Mouse (Mus musculus) brain, embryonic 14.5 days (tissue): ENCODE measurements around the gene Dync1i2.

Source experiments
- CTCF ChIP-seq: fragments of 200-500 bp; IDR thresholded peaks from 2 replicates; pipeline ENCODE4 v1.5.1; 2012; ENCODE audit warnings: inconsistent platforms, mild to moderate bottlenecking, moderate library complexity, borderline replicate concordance; ENCODE audit not compliant: insufficient read depth, insufficient read length; ENCODE audit errors: extremely low read depth
- POLR2A ChIP-seq: fragments of 200-500 bp; IDR thresholded peaks from 2 replicates; pipeline ENCODE4 v1.6.1; 2012; ENCODE audit warnings: mild to moderate bottlenecking, inconsistent platforms, borderline replicate concordance; ENCODE audit not compliant: poor library complexity, insufficient read depth, insufficient read length, severe bottlenecking; ENCODE audit errors: extremely low read depth

DNA sequence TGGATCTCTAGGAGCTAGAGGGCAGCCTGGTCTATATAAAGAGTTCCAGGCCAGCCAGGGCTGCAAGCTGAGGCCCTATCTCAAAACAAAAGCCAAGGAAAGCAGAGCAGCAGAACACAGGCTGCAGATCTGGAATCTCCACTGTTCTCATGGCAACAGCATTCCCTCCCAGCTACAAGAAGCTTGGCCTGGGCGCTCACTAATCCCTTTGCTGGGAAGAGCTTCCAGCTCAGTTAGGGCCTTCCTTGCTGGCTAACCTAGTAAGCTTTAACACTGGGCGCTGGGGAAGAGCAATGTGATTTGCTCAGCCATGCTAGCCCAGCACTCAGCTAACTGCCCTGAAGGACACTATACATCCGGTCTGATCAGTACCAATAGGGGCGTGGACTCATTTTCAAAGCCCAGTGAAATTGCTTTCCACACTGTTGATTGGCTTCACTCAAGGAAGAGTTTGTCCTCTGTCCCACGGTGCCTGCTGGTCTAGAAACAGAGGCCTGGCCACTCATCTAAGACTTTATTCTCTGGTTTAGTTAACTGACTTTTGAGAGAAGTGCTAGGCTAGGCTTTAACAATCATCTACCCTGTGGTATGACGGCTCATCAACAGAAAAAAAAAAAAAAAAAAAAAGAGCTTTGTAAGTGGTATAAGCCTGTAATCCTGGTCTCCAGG, 78.7 kb downstream of the Dync1i2 start:
- no peak for TF ChIP-seq CTCF
- TF ChIP-seq POLR2A = no peak
